Mouse (Mus musculus) frontal cortex, postnatal 25 days (tissue): ENCODE results near the gene Phactr4.

Source experiments
- DNase-seq, 2 experiments: peaks; one replicate each; pipeline ENCODE4 v3.0.0; 2022; ENCODE audit warnings: low spot score in 2 of 2

The Phactr4 gene

GRCm38 (mm10) chr4:132338943-132339342 is 83.3 kb downstream of the Phactr4 start:
- no peak for DNase-seq

DNA sequence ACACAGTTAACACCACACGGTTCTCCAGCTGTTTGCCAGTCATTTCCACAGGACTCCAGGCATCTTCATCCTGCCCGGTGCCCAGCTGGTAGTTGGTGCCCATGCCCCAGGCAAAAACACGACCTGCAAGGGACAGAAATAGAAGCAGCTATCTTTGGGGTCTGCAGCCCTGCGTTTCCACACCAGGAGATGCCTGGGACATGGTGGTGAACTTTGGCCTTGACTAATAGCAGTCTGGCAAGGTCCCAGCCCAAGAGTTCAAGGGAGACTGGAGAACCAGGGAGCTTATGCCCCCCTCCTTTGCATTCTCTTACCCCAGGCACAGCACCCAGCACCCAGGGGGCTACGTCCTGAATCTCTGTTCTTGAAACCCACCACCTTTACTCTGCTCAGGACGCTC is 89.4 kb downstream of the Phactr4 start:
- DNase-seq: no peak

DNA sequence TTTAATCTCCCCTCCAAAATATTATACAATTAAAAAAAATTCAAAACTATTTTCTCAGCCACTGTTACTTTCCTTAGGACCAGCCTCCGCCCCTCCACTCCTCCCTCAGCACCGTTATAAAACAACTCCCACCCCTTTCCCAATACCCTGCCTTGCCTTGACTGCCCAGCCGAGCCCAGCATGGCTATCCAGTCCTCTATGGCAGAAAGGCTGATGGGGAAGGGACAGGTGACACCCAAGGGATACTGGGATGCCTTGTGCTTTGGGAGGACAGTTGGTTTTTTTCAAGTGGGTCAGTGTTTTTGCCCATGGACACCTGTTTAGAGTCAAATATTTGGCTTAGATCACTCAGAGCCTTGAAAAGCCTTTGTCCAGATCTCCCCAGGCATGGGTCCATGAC is 90.3 kb downstream of the Phactr4 start:
- no peak for DNase-seq

DNA sequence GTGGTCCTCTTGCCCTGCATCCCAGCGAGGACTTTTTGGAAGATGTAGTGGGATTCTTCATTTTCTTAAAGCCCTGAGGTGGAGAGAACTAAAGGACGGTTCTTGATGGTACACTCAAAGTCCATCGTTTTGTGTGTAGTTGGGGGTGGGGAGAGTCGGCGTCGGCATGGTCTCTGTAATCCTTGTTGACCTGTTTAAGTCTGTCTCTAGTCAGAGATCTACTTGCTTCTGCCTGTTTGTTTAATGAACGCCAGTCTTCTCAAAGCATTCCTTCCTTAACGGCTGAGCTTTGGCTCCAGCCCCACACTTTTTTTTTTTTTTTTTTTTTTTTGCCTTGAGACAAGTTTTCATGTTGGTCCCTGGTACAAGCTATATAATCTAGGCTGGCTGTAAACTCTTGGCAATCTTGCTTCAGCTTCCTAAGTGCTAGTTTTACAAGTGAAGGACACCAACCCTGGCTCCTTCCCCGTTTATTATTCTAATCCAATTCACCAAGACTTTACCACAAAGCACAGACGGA is 92.4 kb downstream of the Phactr4 start:
- no peak for DNase-seq

- DNase-seq: peak; percentile 63 to 67
These were observed 93.0 kb downstream of the Phactr4 start, which contains the start of gene Trnau1ap for GRCm38 (mm10) chr4:132329115-132329834. Trnau1ap (minus strand) TSS chr4:132329538.

- DNase-seq: no peak
These were observed 93.8 kb downstream of the Phactr4 start for GRCm38 (mm10) chr4:132328391-132328982.

DNA sequence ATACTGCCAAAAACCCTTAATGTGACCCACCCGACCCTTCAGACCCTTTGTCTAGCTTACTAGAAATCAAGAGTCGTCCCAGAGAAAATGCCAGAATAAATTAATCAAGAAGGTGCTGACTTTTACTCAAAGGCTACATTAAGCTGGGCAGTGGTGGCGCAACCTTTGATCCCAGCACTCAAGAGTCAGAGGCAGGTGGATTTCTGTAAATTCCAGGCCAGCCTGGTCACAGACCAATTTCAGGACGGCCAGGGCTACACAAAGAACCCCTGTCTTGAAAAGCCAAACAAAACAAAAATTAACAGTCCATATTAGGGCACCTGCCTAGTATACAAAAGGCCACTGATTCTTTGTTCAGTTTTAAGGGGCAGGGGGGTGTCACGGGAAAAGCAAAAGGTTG is 95.8 kb downstream of the Phactr4 start:
- no peak for DNase-seq

GRCm38 (mm10) chr4:132315711-132316110 is 106.6 kb downstream of the Phactr4 start:
- no peak for DNase-seq

- DNase-seq: no peak
These were observed 109.7 kb downstream of the Phactr4 start for GRCm38 (mm10) chr4:132312627-132313026.

GRCm38 (mm10) chr4:132311801-132312200 is 110.5 kb downstream of the Phactr4 start:
- DNase-seq: no peak

DNA sequence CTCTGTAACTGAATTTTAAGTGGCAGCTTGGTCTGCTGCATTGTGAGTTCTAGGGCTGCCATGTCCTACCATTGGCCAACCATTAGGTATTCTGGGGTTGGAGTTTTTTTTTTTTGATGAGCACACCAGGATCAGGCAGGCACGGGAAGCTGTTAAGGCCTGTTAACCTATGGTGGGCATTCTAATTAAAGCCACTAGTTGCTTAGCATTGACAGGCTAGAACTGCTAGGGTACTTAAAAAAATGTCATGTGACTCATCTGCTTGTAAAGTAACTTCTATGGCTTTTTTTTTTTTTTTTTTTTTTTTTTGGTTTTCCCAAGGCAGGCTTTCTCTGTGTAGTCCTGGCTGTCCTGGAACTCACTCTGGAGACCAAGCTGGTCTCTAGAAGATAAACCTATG is 111.1 kb downstream of the Phactr4 start:
- no peak for DNase-seq

- peak in 1 of 2 experiments; percentile 13 for DNase-seq
These were observed 112.3 kb downstream of the Phactr4 start for GRCm38 (mm10) chr4:132309849-132310472.

GRCm38 (mm10) chr4:132309140-132309848 is 113.0 kb downstream of the Phactr4 start:
- peak; percentile 20 to 23 for DNase-seq

DNA sequence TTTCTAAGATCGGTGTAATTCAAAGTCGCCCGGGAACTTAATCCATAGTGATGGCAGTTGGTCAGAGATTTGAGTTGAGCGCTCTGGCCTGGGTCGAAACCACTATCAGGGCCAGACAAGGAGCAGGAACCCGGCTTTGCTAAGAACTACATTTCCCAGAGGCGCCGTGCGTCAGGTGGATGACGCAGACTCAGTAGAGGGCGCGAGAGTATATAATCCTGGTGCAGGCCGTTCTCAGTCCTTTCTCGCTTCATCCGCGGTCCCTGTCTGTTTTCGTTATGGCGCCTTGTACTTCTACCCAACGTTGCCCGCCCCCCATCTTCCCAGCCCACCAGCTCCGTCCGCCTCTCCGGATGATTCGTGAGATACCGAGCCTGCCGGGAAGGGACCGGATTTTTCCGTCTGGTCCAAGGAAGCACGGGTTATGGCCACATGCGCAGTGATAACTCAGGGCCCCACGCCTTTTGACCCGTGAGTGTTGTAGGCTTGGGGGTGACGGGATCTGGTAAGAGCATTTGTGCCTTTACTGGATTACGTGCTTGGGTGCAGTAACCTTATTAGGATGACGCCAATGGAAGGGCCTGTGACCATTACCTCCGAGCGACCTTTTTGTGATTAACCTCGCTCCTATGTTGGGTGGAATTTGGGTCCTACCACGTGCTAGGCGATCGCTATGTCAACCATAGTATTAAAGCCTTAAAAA is 113.7 kb downstream of the Phactr4 start:
- peak; percentile 86 to 89 for DNase-seq

GRCm38 (mm10) chr4:132306004-132306403 is 116.3 kb downstream of the Phactr4 start:
- DNase-seq: no peak
